Mouse (Mus musculus) c-Kit-positive CD71-positive TER-119-negative erythroid progenitor cells, embryonic 14.5 days (primary cell): ENCODE results near the gene Git2.

Experiments
- DNase-seq: peaks from one replicate; pipeline ENCODE4 v3.0.0-alpha.2; 2013; ENCODE audit warnings: low read depth

The Git2 gene

GRCm38 (mm10) chr5:114764812-114765735, 10.2 kb downstream of the Git2 start:
- no peak for DNase-seq

- no peak for DNase-seq
Observed at GRCm38 (mm10) chr5:114761980-114762379, 13.3 kb downstream of the Git2 start.

GRCm38 (mm10) chr5:114759536-114760090, 15.7 kb downstream of the Git2 start:
- DNase-seq: no peak

DNA sequence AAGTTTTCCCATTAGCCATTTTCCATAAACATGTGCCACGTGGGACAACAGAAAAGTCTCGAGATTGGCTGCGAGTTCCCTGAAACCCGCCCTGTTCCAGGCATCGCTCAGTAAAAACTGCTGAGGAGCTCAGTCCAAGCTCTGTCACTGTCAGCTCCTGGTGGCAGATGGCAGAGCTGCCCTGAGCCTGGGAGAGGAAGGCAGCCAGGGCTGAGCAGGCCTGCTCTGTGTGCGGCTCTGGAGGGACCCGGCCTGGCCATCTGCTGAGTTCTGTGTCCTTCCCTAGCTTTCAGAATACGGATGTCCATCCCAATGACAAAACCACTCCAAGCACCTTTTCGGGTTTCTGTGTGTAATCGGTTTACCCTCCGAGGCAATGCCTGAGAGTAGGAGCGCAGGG, 21.9 kb downstream of the Git2 start:
- no peak for DNase-seq

DNA sequence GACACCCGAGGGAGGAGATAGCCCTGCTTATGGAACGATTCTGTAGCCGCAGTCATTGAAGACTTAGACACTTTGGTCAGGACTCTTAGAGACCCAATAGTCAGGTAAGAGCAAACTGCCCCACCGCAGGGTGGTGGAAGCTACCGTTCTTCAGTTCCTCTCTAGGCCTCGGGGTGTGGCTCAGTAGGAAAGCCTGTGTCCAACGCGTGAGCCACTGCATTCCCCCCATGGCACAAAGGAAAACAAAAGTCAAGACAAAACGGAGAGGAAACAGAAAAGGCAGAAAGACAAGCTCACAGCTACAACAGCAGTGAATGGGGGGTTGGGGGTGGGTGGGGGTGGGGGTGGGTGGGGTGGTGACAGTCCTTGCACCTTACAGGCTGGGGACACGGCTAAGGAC, 22.9 kb downstream of the Git2 start:
- no peak for DNase-seq

DNA sequence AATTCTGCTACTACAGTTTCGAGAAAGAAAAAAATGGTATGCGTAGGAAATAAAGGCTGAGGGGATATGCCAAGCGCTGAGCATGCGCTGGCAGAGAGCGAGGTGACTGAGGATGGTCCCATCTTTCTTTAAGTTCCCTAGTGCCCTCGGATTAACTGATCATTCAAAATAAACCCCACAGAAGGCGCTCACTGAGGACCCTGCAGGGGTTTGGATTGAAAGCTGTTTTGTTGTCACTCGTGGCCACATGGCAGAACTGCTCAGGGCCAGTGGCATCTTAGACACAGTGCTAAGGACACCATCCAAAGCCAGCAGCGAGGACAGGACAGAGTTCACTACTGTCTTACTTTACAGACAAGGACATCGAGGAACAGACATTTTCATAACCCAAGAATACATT, 25.0 kb downstream of the Git2 start:
- no peak for DNase-seq

DNA sequence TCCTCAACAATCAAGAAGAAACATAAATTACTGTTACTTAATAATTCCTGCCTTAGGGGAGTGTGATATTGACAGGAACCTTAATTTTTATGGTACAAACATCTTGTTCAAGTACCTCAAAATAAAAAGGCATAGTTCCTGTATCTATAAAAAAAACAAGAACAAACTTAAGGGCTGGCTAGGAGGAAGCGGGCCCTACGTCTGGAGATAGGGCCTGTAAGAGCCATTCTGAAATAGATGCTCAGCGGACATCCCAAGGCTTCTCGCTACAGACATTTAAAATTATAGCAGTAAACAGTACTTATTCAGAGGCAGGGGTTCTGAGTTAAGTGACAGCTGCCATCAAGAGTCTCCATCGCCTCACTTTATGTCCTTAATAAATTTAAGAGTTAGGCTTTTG, 27.8 kb downstream of the Git2 start:
- DNase-seq: no peak

GRCm38 (mm10) chr5:114746886-114747285, 28.4 kb downstream of the Git2 start:
- DNase-seq: no peak

- no peak for DNase-seq
Observed at GRCm38 (mm10) chr5:114745581-114745980, 29.7 kb downstream of the Git2 start.

DNA sequence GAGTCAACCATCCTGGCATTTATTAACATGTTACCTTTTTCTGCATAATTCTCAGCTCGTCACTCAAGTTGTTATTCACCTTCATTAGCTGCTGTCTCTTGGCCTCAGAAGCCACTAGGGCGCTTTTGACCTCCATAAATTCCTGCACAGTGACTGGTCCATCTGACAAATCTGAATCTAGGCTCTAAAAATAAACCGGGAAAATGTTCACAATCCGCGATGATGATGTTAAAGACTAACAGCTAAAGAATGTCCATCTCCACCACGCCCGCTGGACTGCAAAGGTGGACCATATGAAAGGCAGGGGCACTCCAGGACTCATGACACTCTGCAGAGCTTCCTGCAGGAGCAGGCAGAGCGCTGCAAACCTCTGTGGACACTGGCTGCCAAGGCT, 31.6 kb downstream of the Git2 start:
- DNase-seq: no peak

DNA sequence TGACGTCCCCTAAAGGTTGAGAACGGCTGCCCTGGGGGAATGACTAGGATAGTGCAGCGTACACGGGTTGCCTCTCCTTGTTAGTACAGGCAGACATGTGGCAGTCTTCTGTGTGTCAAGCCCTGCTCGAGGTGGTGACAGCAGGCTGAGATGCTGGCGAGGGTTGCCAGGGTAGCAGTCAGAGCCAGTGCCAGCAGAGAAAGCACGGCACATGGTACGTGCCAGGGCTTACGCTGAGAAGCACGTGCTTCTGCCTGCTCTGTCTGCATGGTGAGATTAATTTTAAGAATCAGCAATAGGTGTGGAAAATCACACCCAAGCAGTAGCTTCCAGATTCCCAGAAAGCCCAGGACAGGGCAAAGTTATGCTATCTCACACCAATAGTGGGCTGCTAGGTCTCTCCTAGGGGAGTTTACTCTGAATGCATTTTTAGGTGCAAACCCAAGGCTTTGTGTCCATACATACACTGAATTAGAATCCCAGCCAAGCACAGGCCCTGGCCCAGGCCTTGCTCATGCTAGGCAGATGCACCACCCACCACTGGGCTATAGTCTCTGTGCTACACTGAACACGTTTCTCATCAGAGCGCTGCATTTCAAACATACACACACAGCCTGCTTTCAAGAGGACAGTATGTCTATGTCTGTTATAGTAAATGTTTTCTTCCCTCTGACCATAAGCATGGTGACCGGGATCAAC, 32.2 kb downstream of the Git2 start:
- no peak for DNase-seq

DNA sequence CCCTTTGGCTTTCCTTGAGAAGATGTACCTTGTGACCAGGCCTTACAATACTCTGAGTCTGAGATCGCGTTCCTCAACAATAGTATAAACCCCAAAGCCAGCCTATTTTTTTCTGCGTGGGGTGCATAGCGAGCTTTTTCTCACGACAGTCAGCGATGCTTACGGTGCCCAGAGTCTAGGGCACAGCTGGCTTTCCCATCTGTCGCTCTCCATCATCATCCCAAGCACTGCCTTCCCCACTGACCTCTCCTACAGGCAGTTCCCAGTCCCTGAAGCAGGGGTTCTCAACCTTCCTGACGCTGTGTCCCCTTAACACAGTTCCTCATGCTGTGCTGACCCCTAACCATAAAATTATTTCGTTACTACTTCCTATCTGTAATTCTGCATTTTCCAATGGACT, 32.7 kb downstream of the Git2 start:
- DNase-seq: no peak

GRCm38 (mm10) chr5:114740595-114740994, 34.7 kb downstream of the Git2 start:
- DNase-seq: no peak

GRCm38 (mm10) chr5:114738707-114739241, 36.5 kb downstream of the Git2 start:
- DNase-seq: no peak

GRCm38 (mm10) chr5:114737090-114737887, 38.0 kb downstream of the Git2 start:
- no peak for DNase-seq

GRCm38 (mm10) chr5:114733606-114734005, 41.7 kb downstream of the Git2 start:
- DNase-seq: no peak

DNA sequence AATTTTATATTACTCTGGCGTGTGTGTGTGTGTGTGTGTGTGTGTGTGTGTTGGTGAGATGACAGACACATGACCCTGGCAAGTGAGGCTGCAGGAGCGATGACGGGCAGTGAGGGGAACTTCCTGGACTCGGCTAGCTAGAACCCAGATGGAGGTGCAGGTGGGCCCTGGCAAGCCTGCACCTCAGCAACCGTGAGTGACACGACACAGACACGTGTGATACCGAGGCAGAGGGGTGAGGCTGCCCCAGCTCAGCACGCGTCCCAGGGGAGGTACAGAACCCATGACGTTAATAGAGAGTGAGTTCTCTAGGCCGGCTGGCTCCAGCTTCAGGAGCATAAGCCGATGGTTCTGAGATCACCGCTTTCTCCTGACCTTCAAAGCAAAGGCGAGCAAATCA, 43.3 kb downstream of the Git2 start:
- no peak for DNase-seq

DNA sequence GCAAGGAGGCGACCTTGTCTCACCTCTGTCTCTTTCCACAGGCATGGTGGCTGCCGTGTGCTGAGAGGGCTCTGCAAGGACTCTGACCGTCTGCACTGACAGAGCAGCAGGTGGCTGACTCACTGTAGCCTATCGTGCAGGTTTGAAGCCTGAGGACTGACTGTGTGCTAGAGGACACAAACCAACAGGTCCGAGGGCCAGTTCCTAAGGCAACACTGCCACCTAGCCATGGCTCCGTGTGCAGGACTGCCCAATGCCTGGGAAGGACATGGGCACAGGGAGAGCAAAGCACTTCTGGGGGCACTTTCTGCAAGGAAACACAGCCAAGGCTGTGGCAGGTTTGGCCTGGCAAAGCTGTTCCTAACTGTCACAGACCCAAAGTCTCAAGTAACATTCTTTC, 43.8 kb downstream of the Git2 start:
- DNase-seq: no peak

DNA sequence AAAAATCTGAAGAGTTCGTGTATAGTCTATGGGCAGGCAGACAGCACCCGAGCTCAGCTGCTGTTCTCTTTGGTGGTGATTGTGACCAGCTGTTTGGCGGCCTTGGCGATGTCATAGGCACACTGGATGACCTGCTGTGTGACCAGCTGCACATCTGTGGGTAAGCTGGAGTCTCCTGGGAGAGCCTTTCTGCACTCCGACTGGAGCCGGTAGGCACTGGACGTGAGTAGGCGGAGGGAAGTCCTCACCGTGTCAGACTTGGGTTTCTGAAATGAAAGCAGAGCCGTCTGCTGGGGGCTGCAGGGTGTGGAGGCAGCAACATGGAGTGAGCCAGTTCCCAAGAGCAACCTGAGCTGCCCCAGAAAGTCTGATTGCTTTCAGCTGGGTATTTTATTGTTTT, 45.2 kb downstream of the Git2 start:
- no peak for DNase-seq

- no peak for DNase-seq
Observed at GRCm38 (mm10) chr5:114728160-114728559, 47.2 kb downstream of the Git2 start.

DNA sequence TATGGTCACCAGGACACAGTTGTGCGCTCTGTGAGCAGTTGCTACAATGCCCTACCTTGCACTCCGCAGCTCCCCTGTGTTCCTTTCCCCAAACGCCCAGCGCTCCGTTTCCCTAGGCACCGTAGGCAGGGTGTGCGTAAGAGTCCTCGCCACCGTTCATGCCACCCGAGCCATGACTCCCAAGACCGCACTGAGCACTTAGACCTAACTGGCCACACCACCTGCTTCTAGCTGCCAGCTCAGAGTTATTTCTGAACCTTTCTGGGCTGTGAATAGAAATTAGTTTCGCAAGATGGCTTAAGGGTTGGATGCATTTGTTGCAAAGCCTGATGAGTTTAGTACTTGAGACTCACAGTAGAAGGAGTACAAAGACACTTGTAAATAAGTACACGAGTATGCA, 52.5 kb downstream of the Git2 start:
- no peak for DNase-seq

DNA sequence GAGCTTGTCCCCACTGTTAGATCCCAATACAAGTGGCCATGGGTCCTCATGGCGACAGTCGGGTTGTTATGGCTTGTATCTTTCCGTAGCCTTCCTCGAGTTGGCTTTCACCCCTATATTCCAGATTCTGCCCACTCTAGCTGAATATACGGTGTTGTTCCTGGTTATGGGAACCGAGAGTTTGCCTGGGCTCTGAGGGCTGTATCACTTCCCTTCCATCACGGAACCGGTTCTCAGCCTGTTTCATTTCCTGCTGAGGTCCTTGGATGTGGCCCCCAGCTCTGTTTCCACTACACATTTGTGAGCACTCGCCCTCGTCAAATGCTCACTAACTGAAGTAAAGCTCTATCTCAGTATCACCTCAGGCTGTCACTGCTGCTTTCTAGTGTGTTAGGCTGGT, 53.3 kb downstream of the Git2 start:
- DNase-seq: no peak
